Mouse (Mus musculus) 3134 (cell line): ENCODE measurements around the gene Gtf2a2.
A peak's percentile ranks its signal among the peaks of the same experiment; 100 is the strongest.

ENCODE experiments used
- DNase-seq: peaks from one replicate; pipeline ENCODE4 v3.0.0-alpha.2; 2011; ENCODE audit warnings: low spot score; ENCODE audit not compliant: insufficient read length; ENCODE audit errors: extremely low read depth

The Gtf2a2 gene

GRCm38 (mm10) chr9:70049839-70050238 lies 37.5 kb downstream of the Gtf2a2 start:
- DNase-seq: peak; percentile 43

DNA sequence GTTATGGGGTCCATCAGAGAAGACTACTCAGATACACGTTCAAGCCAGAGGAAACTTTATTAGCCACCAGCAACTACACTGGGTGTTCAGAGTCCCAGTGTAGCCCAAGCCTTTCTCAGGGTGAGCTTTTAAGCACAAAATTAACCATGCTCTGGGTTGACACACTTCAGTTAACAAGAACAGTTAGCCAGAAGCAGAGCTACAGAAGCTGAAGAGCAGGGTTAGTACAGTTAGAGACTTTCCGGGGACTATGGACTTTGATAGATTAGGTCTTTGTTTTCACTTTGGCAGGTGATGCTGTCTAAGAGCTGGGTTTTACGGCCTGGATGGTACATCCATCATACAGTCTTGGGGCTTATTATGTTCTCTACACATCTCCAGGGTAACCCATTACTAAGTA lies 40.4 kb downstream of the Gtf2a2 start:
- no peak for DNase-seq

GRCm38 (mm10) chr9:70053411-70053810 lies 41.1 kb downstream of the Gtf2a2 start:
- peak; percentile 56 for DNase-seq

- DNase-seq: no peak
Measured at GRCm38 (mm10) chr9:70062012-70062411, 49.7 kb downstream of the Gtf2a2 start.

DNA sequence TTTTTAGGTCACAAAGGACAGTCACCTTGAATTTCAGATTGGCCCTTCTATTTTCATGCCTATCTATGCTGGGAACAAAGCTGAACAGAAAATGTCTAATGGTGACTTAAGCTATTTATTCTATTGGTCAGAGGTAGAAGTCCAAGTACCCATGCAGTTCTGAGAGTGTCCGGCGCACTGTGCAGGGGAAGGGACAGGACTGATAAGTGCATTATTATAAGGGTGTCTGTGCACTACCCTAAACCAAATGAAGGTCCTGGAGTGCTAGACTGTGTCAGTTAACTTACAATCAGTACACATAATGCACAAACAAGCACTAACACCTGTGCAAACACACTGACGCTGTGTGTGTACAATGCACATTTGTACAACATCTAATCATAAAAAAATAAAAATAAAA lies 55.1 kb downstream of the Gtf2a2 start:
- DNase-seq: no peak

- no peak for DNase-seq
Measured at GRCm38 (mm10) chr9:70069961-70070435, 57.6 kb downstream of the Gtf2a2 start.

- no peak for DNase-seq
Measured at GRCm38 (mm10) chr9:70072387-70072786, 60.0 kb downstream of the Gtf2a2 start.
